Mouse (Mus musculus) myocyte (in vitro differentiated cells): ENCODE data around the gene Mrps12. TPM values are rescaled to one million over a fixed set of nuclear protein-coding genes. Genes with fewer than 3 reads are reported as not detected.
A peak's percentile ranks its signal among the peaks of the same experiment; 100 is the strongest.

Experiments
- H3K27me3 ChIP-seq: one replicate; pipeline ENCODE4 v1.6.1; 2011; ENCODE audit not compliant: control insufficient read depth, insufficient read depth, insufficient read length
- H3K36me3 ChIP-seq: one replicate; pipeline ENCODE4 v1.6.1; 2011; ENCODE audit not compliant: control insufficient read depth, insufficient read depth
- H3K4me2 ChIP-seq: one replicate; pipeline ENCODE4 v1.6.1; 2011; ENCODE audit warnings: low read depth, control low read depth
- H3K4me3 ChIP-seq: one replicate; pipeline ENCODE4 v1.5.1; 2011; ENCODE audit warnings: mild to moderate bottlenecking, control low read depth, moderate library complexity
- H3K79me2 ChIP-seq: one replicate; pipeline ENCODE4 v1.6.1; 2011; ENCODE audit not compliant: control insufficient read depth, insufficient read depth
- H3ac ChIP-seq: one replicate; pipeline ENCODE4 v1.6.1; 2011; ENCODE audit not compliant: control insufficient read depth, insufficient read length
- CEBPB ChIP-seq: IDR thresholded peaks from 2 replicates; pipeline ENCODE4 v1.6.1; 2011; ENCODE audit warnings: mild to moderate bottlenecking, moderate library complexity; ENCODE audit not compliant: poor library complexity, insufficient read depth, severe bottlenecking
- E2F4 ChIP-seq: IDR thresholded peaks from one replicate; pipeline ENCODE4 v1.6.1; 2011; ENCODE audit warnings: mild to moderate bottlenecking, control low read depth, moderate library complexity; ENCODE audit not compliant: insufficient read depth
- MAX ChIP-seq: IDR thresholded peaks from one replicate; pipeline ENCODE4 v1.6.1; 2011; ENCODE audit warnings: low read depth, mild to moderate bottlenecking, control low read depth
- MYOD1 ChIP-seq, 3 experiments: IDR thresholded peaks; one replicate each; pipeline ENCODE4 v1.6.1; 2011; ENCODE audit warnings: control low read depth in 2 of 3, low read depth in 2 of 3, mild to moderate bottlenecking in 2 of 3, moderate library complexity in 1 of 3; ENCODE audit not compliant: insufficient read length in 2 of 3, control insufficient read depth in 1 of 3
- MYOG ChIP-seq, 3 experiments: IDR thresholded peaks; one replicate each; pipeline ENCODE4 v1.6.1; 2011; ENCODE audit warnings: control low read depth in 2 of 3, low read depth in 2 of 3, mild to moderate bottlenecking in 2 of 3; ENCODE audit not compliant: insufficient read length in 2 of 3, control insufficient read depth in 1 of 3, insufficient read depth in 1 of 3
- POLR2A ChIP-seq: IDR thresholded peaks from one replicate; pipeline ENCODE4 v1.6.1; 2011; ENCODE audit warnings: low read depth, mild to moderate bottlenecking, control low read depth, moderate library complexity; ENCODE audit not compliant: insufficient read length
- POLR2AphosphoS2 ChIP-seq: IDR thresholded peaks from one replicate; pipeline ENCODE4 v1.6.1; 2011; ENCODE audit warnings: low read depth, control low read depth; ENCODE audit not compliant: insufficient read length
- REST ChIP-seq: IDR thresholded peaks from one replicate; pipeline ENCODE4 v1.6.1; 2011; ENCODE audit warnings: mild to moderate bottlenecking, control low read depth, moderate library complexity; ENCODE audit not compliant: insufficient read depth, insufficient read length
- SRF ChIP-seq: IDR thresholded peaks from one replicate; pipeline ENCODE4 v1.6.1; 2011; ENCODE audit warnings: low read depth; ENCODE audit not compliant: control insufficient read depth, insufficient read length
- TCF12 ChIP-seq: IDR thresholded peaks from one replicate; pipeline ENCODE4 v1.6.1; 2011; ENCODE audit warnings: mild to moderate bottlenecking, control low read depth; ENCODE audit not compliant: poor library complexity, insufficient read depth, severe bottlenecking
- TCF3 ChIP-seq: IDR thresholded peaks from one replicate; pipeline ENCODE4 v1.6.1; 2011; ENCODE audit warnings: low read depth, control low read depth; ENCODE audit not compliant: insufficient read length
- USF1 ChIP-seq: IDR thresholded peaks from one replicate; pipeline ENCODE4 v1.6.1; 2011; ENCODE audit warnings: low read depth, mild to moderate bottlenecking, control low read depth, moderate library complexity
- polyA plus RNA-seq: library from polyadenylated mRNA; unstranded; fragments of >200 nt; fragmentation: generic; extraction: Trizol; gene quantifications from one replicate; pipeline ENCODE4 v1.2.1, GENCODE M21; 2012; ENCODE audit warnings: missing spikeins

The Mrps12 gene
- polyA plus RNA-seq, 1 experiment = 132 TPM

DNA sequence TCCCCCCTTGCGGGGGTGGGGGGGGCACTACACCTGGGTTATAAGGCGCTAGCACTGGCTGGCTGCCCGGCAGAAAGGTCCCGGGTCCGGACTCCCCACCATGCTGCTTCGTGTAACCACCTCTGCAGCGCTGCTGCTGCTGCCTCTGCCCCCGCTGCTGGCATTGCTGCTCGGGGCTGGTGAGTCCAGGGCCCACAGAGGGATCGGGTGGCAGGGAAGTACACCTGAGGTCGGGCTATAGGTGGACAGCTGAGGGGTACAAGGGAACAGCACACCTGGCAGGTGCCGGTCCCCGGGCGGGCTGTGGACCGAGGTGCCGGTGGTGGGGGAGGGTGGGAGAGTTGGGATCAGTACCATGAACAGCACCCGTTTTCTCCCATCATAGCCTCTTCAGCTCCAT is 14.5 kb upstream of the Mrps12 start, which contains the start of gene Ccer2:
Ccer2 (plus strand) TSS at position 96 of the 400 bp plus-strand sequence.
- no peak within 1 kb of the TSS for H3ac ChIP-seq
- TF ChIP-seq MAX (no peak), REST (peak; percentile 18), POLR2AphosphoS2 (peak; percentile 7)
- no peak within 1 kb of the TSS for H3K4me2 ChIP-seq
- H3K4me3 ChIP-seq = no peak within 1 kb of the TSS
- no peaks in the 10 kb centered on the region for H3K27me3 ChIP-seq
- peaks cover 1% of the 10 kb centered on the region for H3K36me3 ChIP-seq
- no peaks in the 10 kb centered on the region for H3K79me2 ChIP-seq

DNA sequence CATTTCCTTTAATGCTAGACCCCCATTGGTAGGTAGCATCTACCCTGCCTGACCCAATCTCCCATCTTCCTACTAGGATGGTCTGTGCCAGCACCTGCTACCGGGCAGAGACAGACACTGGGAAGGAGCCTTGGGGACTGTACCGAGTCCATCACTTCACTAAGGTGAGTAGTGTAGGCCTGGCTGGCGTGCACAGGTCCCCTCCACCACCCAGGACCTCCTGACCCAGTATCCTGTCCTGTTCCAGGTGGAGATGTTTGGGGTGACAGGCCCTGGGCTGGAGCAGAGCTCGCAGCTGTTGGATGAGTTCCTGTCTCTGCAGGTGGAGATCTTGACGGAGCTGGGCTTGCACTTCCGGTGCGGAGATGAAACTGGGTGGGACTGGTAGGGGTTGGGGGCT is 8.3 kb upstream of the Mrps12 start:
- H3K27me3 ChIP-seq = no peaks in the 10 kb centered on the region
- no peak overlapping the region for H3ac ChIP-seq
- no peak overlapping the region for H3K4me2 ChIP-seq
- TF ChIP-seq E2F4 (no peak), TCF12 (no peak), CEBPB (no peak), MAX (no peak), MYOD1 (IDR thresholded peaks at IDR 0.05; ENCODE audit: control insufficient read depth in 1 of 3, insufficient read length in 2 of 3, low read depth in 2 of 3) (no peak), MYOG (IDR thresholded peaks at IDR 0.05; ENCODE audit: control insufficient read depth in 1 of 3, insufficient read depth in 1 of 3, insufficient read length in 2 of 3, low read depth in 2 of 3) (no peak), POLR2A (no peak), TCF3 (no peak), POLR2AphosphoS2 (no peak), REST (no peak), USF1 (no peak), SRF (no peak)
- H3K79me2 ChIP-seq = no peaks in the 10 kb centered on the region
- H3K4me3 ChIP-seq = no peak overlapping the region
- no peaks in the 10 kb centered on the region for H3K36me3 ChIP-seq

DNA sequence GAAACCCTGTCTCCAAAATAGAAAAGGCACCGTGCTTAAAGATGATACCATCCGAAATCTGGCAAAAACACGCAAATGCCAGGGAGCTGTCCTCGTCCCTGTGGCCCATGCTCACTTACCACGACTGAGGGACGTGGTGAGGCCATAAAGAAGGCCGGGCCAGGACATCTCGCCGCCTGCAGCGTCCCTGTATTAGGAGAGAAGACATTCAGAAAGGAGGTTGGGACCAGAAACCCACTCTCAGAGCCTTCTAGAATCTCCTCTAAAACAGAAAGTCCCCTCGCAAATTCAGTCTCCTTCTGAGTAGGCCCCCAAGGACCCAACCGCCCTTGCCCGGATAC is 282 bp downstream of the Mrps12 start:
- H3K4me3 ChIP-seq = peak overlapping the region; percentile 73
- H3K36me3 ChIP-seq = peaks cover 10% of the 10 kb centered on the region
- H3K79me2 ChIP-seq = no peaks in the 10 kb centered on the region
- H3K27me3 ChIP-seq = no peaks in the 10 kb centered on the region
- peak overlapping the region; percentile 54 for H3ac ChIP-seq
- peak overlapping the region; percentile 88 for H3K4me2 ChIP-seq
- TF ChIP-seq SRF (no peak), POLR2A (no peak), POLR2AphosphoS2 (no peak), REST (no peak)

DNA sequence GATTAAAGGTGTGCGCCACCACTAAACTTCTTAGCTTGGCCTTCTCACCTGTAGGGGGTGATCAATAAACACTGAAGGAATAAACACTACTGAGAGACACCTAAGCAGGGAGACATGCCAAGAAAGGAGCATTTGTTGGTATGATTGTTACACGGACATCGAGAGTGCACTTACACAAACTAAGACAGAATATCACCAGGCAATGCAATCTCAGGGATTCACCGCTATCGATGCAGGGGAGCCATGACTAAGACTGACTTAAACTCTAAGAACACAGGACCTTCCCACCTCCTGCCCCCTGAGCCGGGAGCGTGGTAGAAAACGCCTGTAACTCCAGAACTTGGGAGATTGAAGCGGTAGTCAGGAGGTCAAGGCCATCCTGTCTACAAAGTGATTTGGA is 671 bp downstream of the Mrps12 start:
- peak overlapping the region; percentile 54 for H3ac ChIP-seq
- no peaks in the 10 kb centered on the region for H3K79me2 ChIP-seq
- TF ChIP-seq TCF12 = no peak
- TF ChIP-seq REST = no peak
- no peak for TF ChIP-seq USF1
- H3K27me3 ChIP-seq = no peaks in the 10 kb centered on the region
- H3K4me2 ChIP-seq = peak overlapping the region; percentile 88
- peaks cover 10% of the 10 kb centered on the region for H3K36me3 ChIP-seq
- peak overlapping the region; percentile 73 for H3K4me3 ChIP-seq

DNA sequence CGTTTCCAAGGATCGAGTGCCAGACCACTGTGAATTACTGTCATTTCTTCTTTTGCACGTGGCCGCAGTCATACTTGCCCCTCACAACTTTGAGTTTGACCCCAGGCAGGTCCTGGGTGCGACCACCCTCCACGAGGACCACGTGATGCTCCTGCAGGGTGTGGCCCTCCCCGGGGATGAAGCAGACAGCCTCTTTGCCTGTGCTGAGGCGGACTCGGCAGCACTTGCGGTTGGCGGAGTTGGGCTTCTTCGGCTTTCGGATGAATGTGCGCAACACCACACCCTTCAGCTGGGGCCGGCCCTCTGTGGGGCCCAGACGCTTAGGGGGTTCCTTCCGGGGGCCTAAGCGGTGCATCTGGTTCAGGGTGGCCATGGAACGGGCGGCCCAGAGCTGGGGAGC is 1.8 kb downstream of the Mrps12 start:
- TF ChIP-seq MYOD1 (IDR thresholded peaks at IDR 0.05; ENCODE audit: control insufficient read depth in 1 of 3, insufficient read length in 2 of 3, low read depth in 2 of 3) (no peak), MYOG (IDR thresholded peaks at IDR 0.05; ENCODE audit: control insufficient read depth in 1 of 3, insufficient read depth in 1 of 3, insufficient read length in 2 of 3, low read depth in 2 of 3) (no peak), TCF12 (no peak), POLR2AphosphoS2 (peak; percentile 31)
- Histone ChIP-seq H3K27me3 (no peaks in the 10 kb centered on the region), H3K4me2 (no peak overlapping the region), H3K36me3 (peaks cover 13% of the 10 kb centered on the region), H3K4me3 (no peak overlapping the region), H3ac (no peak overlapping the region), H3K79me2 (no peaks in the 10 kb centered on the region)

DNA sequence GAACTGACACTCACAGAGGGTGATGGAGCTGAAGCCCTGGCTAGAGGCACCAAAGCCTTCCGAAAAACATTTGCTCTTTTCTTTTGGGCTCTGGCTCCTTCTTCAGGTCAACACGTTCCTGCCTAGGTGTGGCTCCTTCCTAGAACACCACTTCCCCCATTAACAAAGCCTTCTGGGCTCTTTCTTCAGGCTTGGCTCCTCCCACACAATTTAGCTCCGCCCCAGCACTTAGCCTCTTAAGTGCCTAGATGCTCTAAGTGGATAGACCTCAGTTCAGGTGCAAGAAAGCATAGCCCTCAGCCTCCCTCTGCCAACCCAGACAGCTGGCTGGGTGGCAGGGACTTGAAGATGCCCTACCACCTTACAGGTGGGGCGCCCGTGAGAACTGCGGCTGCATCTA is 5.9 kb downstream of the Mrps12 start:
- Histone ChIP-seq H3ac (no peak overlapping the region), H3K36me3 (peaks cover 13% of the 10 kb centered on the region), H3K4me2 (no peak overlapping the region), H3K27me3 (no peaks in the 10 kb centered on the region), H3K4me3 (no peak overlapping the region), H3K79me2 (no peaks in the 10 kb centered on the region)
- TF ChIP-seq SRF (no peak), MAX (no peak), POLR2A (no peak), USF1 (no peak), TCF3 (no peak), MYOG (IDR thresholded peaks at IDR 0.05; ENCODE audit: control insufficient read depth in 1 of 3, insufficient read depth in 1 of 3, insufficient read length in 2 of 3, low read depth in 2 of 3) (no peak), CEBPB (no peak), REST (no peak), MYOD1 (IDR thresholded peaks at IDR 0.05; ENCODE audit: control insufficient read depth in 1 of 3, insufficient read length in 2 of 3, low read depth in 2 of 3) (no peak), E2F4 (no peak), POLR2AphosphoS2 (no peak)
